Mouse (Mus musculus): Measurements from ENCODE around the gene Pgpep1. TPM values are rescaled to one million over a fixed set of nuclear protein-coding genes. Genes with fewer than 3 reads are reported as not detected.

Pgpep1 gene
- polyA plus RNA-seq, 1 experiment from 2014 or later: 268 TPM

GRCm38 (mm10) chr8:70648164-70648442 lies 12.1 kb downstream of the Pgpep1 start:
- no peak for DNase-seq (ENCODE audit: low spot score)
- no peak overlapping the region; the same call in 1 of the 2 replicates for H3K9ac ChIP-seq (ENCODE audit: low read length)

GRCm38 (mm10) chr8:70647343-70648163 lies 12.6 kb downstream of the Pgpep1 start:
- H3K4me3 ChIP-seq (ENCODE audit: low read depth, low read length): no peak overlapping the region
- ATAC-seq (ENCODE audit: insufficient read depth, low FRiP score, low TSS enrichment) (peak; percentile 49), DNase-seq (ENCODE audit: low spot score) (peak; percentile 68)
- H3K36me3 ChIP-seq (ENCODE audit: control insufficient read depth, insufficient read depth, low read length): peaks cover 7% of the 10 kb centered on the region; the same call in 1 of the 2 replicates
- H3K27me3 ChIP-seq (ENCODE audit: control insufficient read depth, insufficient read depth, low read length): no peaks in the 10 kb centered on the region
- peak overlapping the region; percentile 15; the same call in 1 of the 2 replicates for H3K9ac ChIP-seq (ENCODE audit: low read length)
- no peak overlapping the region for H3K4me2 ChIP-seq (ENCODE audit: low read depth)
- peak overlapping the region; percentile 56 for H3K27ac ChIP-seq (ENCODE audit: low read depth, low read length)
- WGBS: 37% methylated on average over 8 of the region's 8 CpGs
- H3K4me1 ChIP-seq (ENCODE audit: control insufficient read depth, insufficient read depth, low read length): peaks cover 30% of the 10 kb centered on the region
- no peaks in the 10 kb centered on the region for H3K9me3 ChIP-seq (ENCODE audit: control insufficient read depth, low read length)

More at GRCm38 (mm10) chr8:70648164-70648442, 12.1 kb downstream of the Pgpep1 start:
- H3K36me3 ChIP-seq (ENCODE audit: control insufficient read depth, insufficient read depth, low read length): peaks cover 7% of the 10 kb centered on the region; the same call in 1 of the 2 replicates
- peak overlapping the region; percentile 56 for H3K27ac ChIP-seq (ENCODE audit: low read depth, low read length)
- H3K4me3 ChIP-seq (ENCODE audit: low read depth, low read length): no peak overlapping the region
- H3K4me1 ChIP-seq (ENCODE audit: control insufficient read depth, insufficient read depth, low read length): peaks cover 33% of the 10 kb centered on the region
- no peak for ATAC-seq (ENCODE audit: insufficient read depth, low FRiP score, low TSS enrichment)
- no peaks in the 10 kb centered on the region for H3K27me3 ChIP-seq (ENCODE audit: control insufficient read depth, insufficient read depth, low read length)
- H3K4me2 ChIP-seq (ENCODE audit: low read depth): no peak overlapping the region
- 57% methylated on average over 1 of the region's 1 CpGs for WGBS
- H3K9me3 ChIP-seq (ENCODE audit: control insufficient read depth, low read length): no peaks in the 10 kb centered on the region

GRCm38 (mm10) chr8:70646775-70647174 lies 13.4 kb downstream of the Pgpep1 start:
- no peak for DNase-seq (ENCODE audit: low spot score)
- Histone ChIP-seq H3K36me3 (ENCODE audit: control insufficient read depth, insufficient read depth, low read length) (peaks cover 7% of the 10 kb centered on the region; the same call in 1 of the 2 replicates), H3K4me3 (ENCODE audit: low read depth, low read length) (no peak overlapping the region), H3K4me1 (ENCODE audit: control insufficient read depth, insufficient read depth, low read length) (peaks cover 30% of the 10 kb centered on the region), H3K27me3 (ENCODE audit: control insufficient read depth, insufficient read depth, low read length) (no peaks in the 10 kb centered on the region), H3K9me3 (ENCODE audit: control insufficient read depth, low read length) (no peaks in the 10 kb centered on the region), H3K4me2 (ENCODE audit: low read depth) (no peak overlapping the region), H3K9ac (ENCODE audit: low read length) (no peak overlapping the region; the same call in 1 of the 2 replicates), H3K27ac (ENCODE audit: low read depth, low read length) (peak overlapping the region; percentile 56)
- no peak for ATAC-seq (ENCODE audit: insufficient read depth, low FRiP score, low TSS enrichment)

- 66% methylated on average over 6 of the region's 6 CpGs for WGBS
- peak overlapping the region; percentile 56 for H3K27ac ChIP-seq (ENCODE audit: low read depth, low read length)
Observed at GRCm38 (mm10) chr8:70646369-70646768, 13.8 kb downstream of the Pgpep1 start.

GRCm38 (mm10) chr8:70645501-70646224 lies 14.5 kb downstream of the Pgpep1 start:
- Histone ChIP-seq H3K36me3 (ENCODE audit: control insufficient read depth, insufficient read depth, low read length) (peaks cover 7% of the 10 kb centered on the region; the same call in 1 of the 2 replicates), H3K27me3 (ENCODE audit: control insufficient read depth, insufficient read depth, low read length) (no peaks in the 10 kb centered on the region), H3K27ac (ENCODE audit: low read depth, low read length) (0 out of 2 replicates have a peak overlapping the region, but pooled peaks have one; percentile 39), H3K9ac (ENCODE audit: low read length) (peak overlapping the region; percentile 40), H3K4me2 (ENCODE audit: low read depth) (no peak overlapping the region), H3K4me1 (ENCODE audit: control insufficient read depth, insufficient read depth, low read length) (peaks cover 30% of the 10 kb centered on the region), H3K9me3 (ENCODE audit: control insufficient read depth, low read length) (no peaks in the 10 kb centered on the region), H3K4me3 (ENCODE audit: low read depth, low read length) (no peak overlapping the region)
- ATAC-seq (ENCODE audit: insufficient read depth, low FRiP score, low TSS enrichment) (0 out of 2 replicates have a peak, but pooled peaks have one; percentile 40), DNase-seq (ENCODE audit: low spot score) (no peak)
- WGBS: 61% methylated on average over 17 of the region's 17 CpGs

More at GRCm38 (mm10) chr8:70646369-70646768, 13.8 kb downstream of the Pgpep1 start:
- Histone ChIP-seq H3K4me3 (ENCODE audit: low read depth, low read length) (no peak overlapping the region), H3K9ac (ENCODE audit: low read length) (no peak overlapping the region; the same call in 1 of the 2 replicates), H3K9me3 (ENCODE audit: control insufficient read depth, low read length) (no peaks in the 10 kb centered on the region), H3K27me3 (ENCODE audit: control insufficient read depth, insufficient read depth, low read length) (no peaks in the 10 kb centered on the region), H3K36me3 (ENCODE audit: control insufficient read depth, insufficient read depth, low read length) (peaks cover 7% of the 10 kb centered on the region; the same call in 1 of the 2 replicates), H3K4me1 (ENCODE audit: control insufficient read depth, insufficient read depth, low read length) (peaks cover 30% of the 10 kb centered on the region), H3K4me2 (ENCODE audit: low read depth) (no peak overlapping the region)
- DNase-seq (ENCODE audit: low spot score) (no peak), ATAC-seq (ENCODE audit: insufficient read depth, low FRiP score, low TSS enrichment) (no peak)

- Histone ChIP-seq H3K4me1 (ENCODE audit: control insufficient read depth, insufficient read depth, low read length) (peaks cover 24% of the 10 kb centered on the region), H3K36me3 (ENCODE audit: control insufficient read depth, insufficient read depth, low read length) (peaks cover 3% of the 10 kb centered on the region; the same call in 1 of the 2 replicates), H3K9ac (ENCODE audit: low read length) (no peak overlapping the region), H3K4me3 (ENCODE audit: low read depth, low read length) (no peak overlapping the region), H3K9me3 (ENCODE audit: control insufficient read depth, low read length) (no peaks in the 10 kb centered on the region), H3K4me2 (ENCODE audit: low read depth) (no peak overlapping the region), H3K27me3 (ENCODE audit: control insufficient read depth, insufficient read depth, low read length) (no peaks in the 10 kb centered on the region), H3K27ac (ENCODE audit: low read depth, low read length) (no peak overlapping the region)
- no peak for ATAC-seq (ENCODE audit: insufficient read depth, low FRiP score, low TSS enrichment)
- no peak for DNase-seq (ENCODE audit: low spot score)
- 89% methylated on average over 2 of the region's 2 CpGs for WGBS
Observed at GRCm38 (mm10) chr8:70644065-70644464, 16.1 kb downstream of the Pgpep1 start.

GRCm38 (mm10) chr8:70643019-70643418 lies 17.2 kb downstream of the Pgpep1 start:
- WGBS: 65% methylated on average over 3 of the region's 3 CpGs
- ATAC-seq (ENCODE audit: insufficient read depth, low FRiP score, low TSS enrichment): no peak
- no peak for DNase-seq (ENCODE audit: low spot score)
- Histone ChIP-seq H3K4me3 (ENCODE audit: low read depth, low read length) (no peak overlapping the region), H3K4me2 (ENCODE audit: low read depth) (no peak overlapping the region), H3K4me1 (ENCODE audit: control insufficient read depth, insufficient read depth, low read length) (peaks cover 19% of the 10 kb centered on the region), H3K27ac (ENCODE audit: low read depth, low read length) (no peak overlapping the region), H3K27me3 (ENCODE audit: control insufficient read depth, insufficient read depth, low read length) (no peaks in the 10 kb centered on the region), H3K36me3 (ENCODE audit: control insufficient read depth, insufficient read depth, low read length) (no peaks in the 10 kb centered on the region), H3K9me3 (ENCODE audit: control insufficient read depth, low read length) (no peaks in the 10 kb centered on the region), H3K9ac (ENCODE audit: low read length) (no peak overlapping the region)

GRCm38 (mm10) chr8:70638752-70639151 lies 21.4 kb downstream of the Pgpep1 start:
- H3K4me2 ChIP-seq (ENCODE audit: low read depth): no peak overlapping the region
- no peak overlapping the region for H3K27ac ChIP-seq (ENCODE audit: low read depth, low read length)
- no peaks in the 10 kb centered on the region for H3K4me1 ChIP-seq (ENCODE audit: control insufficient read depth, insufficient read depth, low read length)
- ATAC-seq (ENCODE audit: insufficient read depth, low FRiP score, low TSS enrichment) (no peak), DNase-seq (ENCODE audit: low spot score) (no peak)
- WGBS: 79% methylated on average over 9 of the region's 9 CpGs
- H3K27me3 ChIP-seq (ENCODE audit: control insufficient read depth, insufficient read depth, low read length): no peaks in the 10 kb centered on the region
- no peaks in the 10 kb centered on the region for H3K36me3 ChIP-seq (ENCODE audit: control insufficient read depth, insufficient read depth, low read length)
- no peak overlapping the region for H3K9ac ChIP-seq (ENCODE audit: low read length)
- H3K4me3 ChIP-seq (ENCODE audit: low read depth, low read length): no peak overlapping the region
- no peaks in the 10 kb centered on the region for H3K9me3 ChIP-seq (ENCODE audit: control insufficient read depth, low read length)
